Mouse (Mus musculus): ENCODE results near the gene Ptms.

Gene Ptms

GRCm38 (mm10) chr6:124925941-124926340 is 6.0 kb upstream of the Ptms start:
- no peak for DNase-seq

- no peak for DNase-seq
Observed at GRCm38 (mm10) chr6:124925173-124925793, 5.4 kb upstream of the Ptms start.

- no peak for DNase-seq
Observed at GRCm38 (mm10) chr6:124921539-124921938, 1.6 kb upstream of the Ptms start.

GRCm38 (mm10) chr6:124920318-124921085 is 599 bp upstream of the Ptms start:
- DNase-seq = no peak

GRCm38 (mm10) chr6:124918890-124919627 is 844 bp downstream of the Ptms start:
- no peak for DNase-seq

GRCm38 (mm10) chr6:124918331-124918690 is 1.6 kb downstream of the Ptms start:
- DNase-seq = no peak

- peak; percentile 74 to 78 for DNase-seq
Observed at GRCm38 (mm10) chr6:124917518-124918330, 2.2 kb downstream of the Ptms start.

GRCm38 (mm10) chr6:124916695-124917517 is 3.0 kb downstream of the Ptms start:
- peak; percentile 76 for DNase-seq

- no peak for DNase-seq
Observed at GRCm38 (mm10) chr6:124915942-124916694, 3.8 kb downstream of the Ptms start.

GRCm38 (mm10) chr6:124915160-124915941 is 4.6 kb downstream of the Ptms start:
- no peak for DNase-seq

- DNase-seq = no peak
Observed at GRCm38 (mm10) chr6:124914511-124914910, 5.4 kb downstream of the Ptms start.

- no peak for DNase-seq
Observed at GRCm38 (mm10) chr6:124913721-124914285, 6.1 kb downstream of the Ptms start.

GRCm38 (mm10) chr6:124913214-124913613 is 6.7 kb downstream of the Ptms start:
- no peak for DNase-seq

GRCm38 (mm10) chr6:124911533-124912218 is 8.2 kb downstream of the Ptms start, which contains the start of gene Lag3:
Gene Lag3 (minus strand): TSS chr6:124911705.
- peak; percentile 52 to 66 for DNase-seq

- no peak for DNase-seq
Observed at GRCm38 (mm10) chr6:124910032-124910431, 9.9 kb downstream of the Ptms start.

GRCm38 (mm10) chr6:124907767-124908166 is 12.1 kb downstream of the Ptms start:
- no peak for DNase-seq

- no peak for DNase-seq
Observed at GRCm38 (mm10) chr6:124904991-124905860, 14.7 kb downstream of the Ptms start.
